Mouse (Mus musculus) activated CD4-positive, CD25-positive, alpha-beta regulatory T cell, adult 4 months (primary cell): Measurements from ENCODE around the gene Sycp2l. TPM values are rescaled to one million over a fixed set of nuclear protein-coding genes. Genes with fewer than 3 reads are reported as not detected.

Experiments
- ATAC-seq: one replicate; pipeline ENCODE4 v1.8.0; 2017
- polyA plus RNA-seq, 2 experiments: library from polyadenylated mRNA; unstranded; fragments of 100-300 nt; shearing (Covaris generic); gene quantifications; one replicate each; pipeline ENCODE4 v1.2.1; 2017

The Sycp2l gene
- polyA plus RNA-seq, result under 1 TPM in 1 of 2 experiments, not detected in 1; 0.33 TPM

DNA sequence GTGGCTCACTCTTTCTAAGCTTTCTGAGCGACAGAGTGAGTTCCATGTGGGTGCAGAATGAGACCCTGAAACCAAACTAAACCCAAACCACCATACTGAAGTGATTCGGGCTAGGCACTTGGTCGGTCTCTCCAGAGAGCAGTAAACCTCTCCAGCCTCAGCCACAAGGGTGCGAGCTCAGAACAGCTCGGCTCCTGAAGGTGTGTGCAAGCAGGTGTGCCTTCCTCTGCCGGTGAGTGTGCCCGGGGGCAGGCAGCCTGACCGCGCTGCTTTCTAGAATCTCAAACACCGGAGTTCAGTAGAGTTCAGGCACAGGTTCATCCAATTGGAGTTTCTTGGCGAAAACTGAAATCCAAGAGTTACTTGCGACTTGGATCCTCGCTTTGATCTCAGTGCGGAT lies at the start of gene Sycp2l:
TSS of gene Sycp2l (plus strand) at position 368 of the 400 bp plus-strand sequence.
- no peak for ATAC-seq

DNA sequence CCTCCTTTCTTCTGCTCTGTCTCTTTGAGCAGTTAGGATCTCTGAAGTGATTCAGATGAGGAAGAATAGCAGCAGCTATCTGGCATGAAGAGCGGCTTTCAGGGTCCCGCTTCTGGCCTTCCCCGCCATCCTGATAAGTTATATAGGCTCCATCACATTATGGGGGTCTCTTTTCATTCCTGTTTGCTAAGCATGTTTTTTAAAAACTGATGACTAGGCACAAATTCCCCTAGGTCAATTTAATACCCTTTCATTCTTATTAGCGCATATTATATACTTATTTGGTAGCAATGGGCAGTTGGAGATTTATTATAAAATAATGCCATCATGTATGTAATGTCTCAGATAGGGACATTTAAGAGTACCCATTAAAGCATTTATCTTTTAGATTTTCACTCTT lies 46.5 kb upstream of the Sycp2l start:
- no peak for ATAC-seq

DNA sequence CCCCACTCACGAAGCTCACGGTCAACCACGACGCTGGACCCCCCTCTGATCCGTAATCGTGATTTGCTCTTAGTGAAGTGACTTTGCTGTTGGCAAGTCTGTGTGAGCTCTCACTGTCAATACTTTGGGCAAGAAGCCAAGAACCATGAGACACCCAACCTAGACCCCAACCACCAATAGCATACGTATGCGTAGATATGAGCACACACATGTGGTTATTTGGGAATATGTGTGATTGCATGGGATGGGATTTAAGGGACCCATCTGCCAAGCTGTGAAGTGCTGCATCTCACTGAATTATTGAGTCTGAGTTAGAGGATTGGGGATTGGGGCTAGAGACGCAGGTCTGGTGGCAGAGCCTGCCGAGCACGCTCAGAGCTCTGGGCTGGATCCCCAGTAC lies 42.5 kb upstream of the Sycp2l start:
- no peak for ATAC-seq

DNA sequence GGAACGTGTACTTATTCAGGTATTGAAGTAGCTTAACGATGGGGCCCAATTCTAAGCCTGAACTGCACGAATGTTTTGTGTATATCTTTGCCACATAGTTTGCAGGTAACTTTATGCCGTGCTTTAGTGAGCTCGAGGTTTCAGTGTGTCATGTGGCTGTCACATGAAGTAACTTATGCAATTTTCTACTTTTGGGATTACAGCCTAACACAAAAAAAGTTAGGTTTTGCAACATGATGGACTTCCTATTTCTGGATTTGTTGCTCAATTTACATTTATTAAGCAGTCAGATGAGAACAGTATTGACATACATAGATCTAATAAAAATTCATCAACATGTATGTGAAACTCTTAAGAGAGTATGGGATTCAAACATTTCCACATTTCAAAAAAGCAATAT lies 40.3 kb upstream of the Sycp2l start:
- no peak for ATAC-seq

DNA sequence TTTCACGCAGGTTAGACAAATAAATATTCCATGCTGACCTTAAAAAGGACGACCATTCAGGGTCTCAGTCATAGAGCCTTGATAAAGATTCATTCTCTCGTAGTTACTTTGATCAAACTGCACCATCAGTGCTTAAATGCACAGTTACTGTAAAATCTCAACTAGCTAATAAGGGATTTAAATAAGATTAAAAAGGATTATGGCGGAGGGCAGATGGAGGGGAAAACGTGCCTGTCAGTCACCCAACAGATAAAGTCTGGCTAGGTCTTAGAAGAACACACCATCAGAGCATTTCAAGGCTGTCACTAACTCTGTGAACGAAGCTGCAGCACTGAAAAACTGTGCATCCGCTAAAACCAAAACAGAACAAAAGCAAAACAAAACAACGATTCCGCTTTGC lies 36.2 kb upstream of the Sycp2l start:
- no peak for ATAC-seq

DNA sequence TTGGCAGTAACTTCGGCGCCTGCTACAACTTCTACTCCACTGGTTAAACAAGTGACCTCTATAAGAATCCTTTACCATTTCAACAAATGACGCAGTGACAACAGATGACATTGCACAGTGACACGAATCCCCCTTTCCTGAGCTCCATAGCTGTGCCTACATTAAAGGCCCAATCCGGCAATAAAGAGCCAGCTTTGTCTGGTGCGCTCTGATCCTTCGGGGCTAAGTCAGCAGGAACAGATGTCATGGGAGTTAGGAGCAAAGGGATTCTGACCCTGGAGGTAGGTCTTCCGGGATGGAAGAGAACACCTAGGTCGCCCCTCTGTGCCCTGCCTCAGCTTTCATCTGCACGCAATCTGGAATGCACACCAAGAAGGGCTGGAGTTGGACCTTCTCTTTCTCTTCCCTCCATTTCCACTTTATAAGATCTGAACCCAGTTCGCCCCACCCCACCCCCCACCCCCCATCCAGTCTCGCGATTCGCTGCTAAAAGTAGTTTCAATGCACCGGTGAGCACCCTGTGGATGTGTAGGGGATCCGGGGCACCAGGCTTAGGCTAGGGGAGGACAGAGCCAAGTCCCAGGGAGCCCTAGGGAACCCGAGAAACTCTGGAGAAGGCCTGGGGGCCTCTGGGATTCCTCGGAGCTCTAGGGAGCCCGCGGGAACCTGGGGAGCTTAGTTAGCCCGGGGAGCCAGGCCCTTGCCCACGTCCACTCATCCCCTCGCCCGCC lies 35.3 kb upstream of the Sycp2l start:
- no peak for ATAC-seq

DNA sequence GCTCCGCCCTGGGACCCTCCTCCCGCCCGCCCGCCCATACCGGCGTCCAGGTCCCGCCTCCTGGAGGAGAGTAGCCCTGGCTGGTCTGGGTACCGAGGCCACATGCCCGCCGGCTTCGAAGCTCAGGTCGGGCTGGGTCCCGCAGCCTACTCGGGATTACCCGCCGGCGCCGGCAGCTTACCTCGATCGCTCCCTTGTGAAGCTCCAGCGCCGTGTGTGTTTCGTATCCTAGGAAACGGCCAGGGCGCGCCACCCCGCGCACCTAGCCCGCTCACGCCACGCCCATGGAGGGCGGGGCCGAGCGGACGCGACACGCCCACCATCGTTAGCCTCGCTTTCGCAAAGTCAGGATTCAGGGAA lies 34.7 kb upstream of the Sycp2l start, which contains the start of gene Mak:
TSS of gene Mak (minus strand) at position 286 of the 360 bp plus-strand sequence.
- no peak for ATAC-seq

DNA sequence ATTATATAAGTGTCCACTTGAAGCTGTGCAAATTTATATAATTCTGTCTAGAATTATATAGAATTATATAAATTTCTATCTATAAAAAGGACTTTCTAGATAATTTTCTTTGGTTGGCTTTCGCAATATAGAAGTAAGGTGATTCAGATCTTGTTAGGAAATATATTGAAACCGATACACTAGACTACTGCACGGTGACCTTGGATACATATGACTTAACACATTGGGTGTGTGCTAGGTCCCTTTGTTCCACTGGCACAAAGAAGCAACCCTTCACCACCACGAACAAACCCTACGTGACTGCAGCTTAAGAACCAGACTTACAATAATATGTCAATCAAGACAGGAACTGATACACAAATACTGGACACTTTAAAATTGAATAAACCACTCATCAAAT lies 34.2 kb upstream of the Sycp2l start:
- ATAC-seq, result no peak

DNA sequence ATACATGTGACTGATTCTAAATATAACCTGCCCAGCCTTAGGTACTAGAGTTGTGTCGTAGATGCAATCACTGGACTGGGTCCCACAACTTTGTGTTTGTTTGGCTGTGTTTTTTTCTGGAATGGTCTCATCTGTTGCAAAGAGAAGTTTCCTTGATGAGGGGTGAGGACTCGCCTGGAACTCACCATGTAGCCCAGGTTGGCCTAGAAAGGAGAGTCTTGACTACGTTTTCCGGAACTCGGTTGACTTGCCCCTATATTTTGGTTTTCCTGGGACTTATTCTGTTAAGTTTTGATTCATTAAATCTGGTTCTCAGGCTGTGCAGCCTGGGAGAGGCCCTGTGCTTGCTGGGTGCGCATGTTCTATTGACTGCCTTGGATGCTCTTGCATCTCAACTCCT lies 33.4 kb upstream of the Sycp2l start:
- no peak for ATAC-seq

DNA sequence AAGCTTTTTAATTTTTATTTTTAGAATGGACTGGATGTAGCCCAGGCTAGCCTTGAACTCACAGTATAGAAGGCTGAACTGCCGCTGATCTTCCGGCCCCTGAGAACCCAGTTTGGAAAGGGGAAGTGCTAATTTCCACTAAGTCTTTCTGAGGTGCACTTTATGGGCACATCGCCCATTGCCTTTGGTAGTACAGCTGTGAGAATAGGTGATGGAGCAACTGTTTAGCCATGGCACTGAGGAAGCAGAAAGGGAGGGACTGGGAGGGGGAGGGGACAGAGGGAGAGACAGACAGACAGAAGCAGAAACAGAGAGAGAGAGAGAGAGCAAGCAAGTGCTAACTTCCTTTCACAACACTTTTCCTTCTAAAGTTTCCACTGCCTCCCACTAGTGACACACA lies 29.6 kb upstream of the Sycp2l start:
- ATAC-seq, result no peak

DNA sequence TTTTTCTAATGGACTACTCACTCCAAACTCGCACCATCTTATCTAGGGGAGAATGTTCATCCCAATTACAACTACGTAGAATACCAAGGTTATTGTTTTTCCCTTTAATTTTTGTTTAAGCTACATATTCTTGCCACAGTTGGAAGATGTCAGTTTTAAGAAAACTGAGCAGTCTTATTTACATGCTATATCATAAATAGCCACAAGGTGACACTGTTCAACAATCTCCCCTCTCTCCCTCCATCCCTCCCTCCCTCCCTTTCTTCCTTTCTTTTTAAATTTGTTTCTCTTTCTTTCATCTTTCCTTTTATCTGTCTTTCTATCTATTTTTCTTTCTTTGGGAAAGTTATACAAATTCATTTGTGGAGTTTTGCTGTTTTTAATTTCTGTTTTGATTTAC lies 29.0 kb upstream of the Sycp2l start:
- no peak for ATAC-seq

DNA sequence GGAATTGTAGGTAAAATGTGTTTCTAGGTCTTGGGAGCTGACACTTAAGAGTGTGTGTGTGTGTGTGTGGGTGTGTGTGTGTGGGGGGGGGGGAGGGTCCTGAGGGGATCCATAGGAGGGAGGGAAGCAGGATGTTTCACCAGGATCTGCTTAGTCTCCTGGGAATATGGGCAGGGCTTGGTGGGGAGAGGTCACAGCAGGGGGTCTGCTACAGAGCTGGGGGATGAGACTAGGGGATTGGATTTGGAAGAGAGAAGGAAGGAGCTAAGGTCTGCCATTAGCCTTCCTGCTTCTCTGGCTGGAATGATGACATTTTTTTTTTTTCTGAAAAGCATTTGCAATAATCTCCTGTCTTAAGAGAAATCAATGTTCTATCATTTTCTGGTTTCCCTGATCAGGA lies 25.4 kb upstream of the Sycp2l start:
- ATAC-seq, result no peak

DNA sequence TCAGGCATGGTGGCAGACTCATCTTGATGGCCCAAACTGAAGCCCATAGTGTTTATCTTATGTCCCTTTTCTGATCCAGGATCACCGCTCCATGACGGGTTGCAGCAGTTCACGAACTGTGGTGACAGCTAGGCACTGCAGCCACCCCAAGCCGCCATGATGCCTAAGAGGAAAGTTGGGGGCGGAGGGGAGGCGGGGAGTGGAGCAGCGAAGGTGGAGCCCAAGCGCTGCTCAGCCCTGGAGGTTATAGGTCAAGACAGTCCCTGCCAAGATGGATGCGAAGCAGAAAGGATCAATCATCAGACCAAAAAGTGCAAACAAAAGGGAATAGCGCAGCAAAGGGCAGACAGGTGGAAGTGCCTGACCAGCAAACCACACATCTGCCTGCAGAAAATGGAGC lies 22.8 kb upstream of the Sycp2l start:
- no peak for ATAC-seq

DNA sequence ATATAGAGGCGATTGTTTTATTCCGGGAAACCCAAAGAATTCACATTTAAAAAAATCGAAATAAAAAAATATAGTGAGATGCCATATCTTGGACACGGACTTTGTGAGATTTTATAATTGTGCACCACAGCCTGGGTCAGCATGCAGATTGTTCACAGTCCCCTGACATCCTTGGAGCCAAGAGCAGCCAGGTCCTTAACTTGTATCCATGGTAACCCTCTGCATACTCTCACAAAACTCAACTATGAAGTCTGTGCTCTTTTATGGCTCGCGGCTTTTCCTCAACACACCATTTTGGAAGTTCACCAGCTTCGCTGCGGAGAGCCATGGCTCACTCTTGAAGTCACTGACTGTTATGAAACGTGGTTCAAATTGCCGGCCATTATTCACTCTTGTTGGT lies 19.9 kb upstream of the Sycp2l start:
- no peak for ATAC-seq

DNA sequence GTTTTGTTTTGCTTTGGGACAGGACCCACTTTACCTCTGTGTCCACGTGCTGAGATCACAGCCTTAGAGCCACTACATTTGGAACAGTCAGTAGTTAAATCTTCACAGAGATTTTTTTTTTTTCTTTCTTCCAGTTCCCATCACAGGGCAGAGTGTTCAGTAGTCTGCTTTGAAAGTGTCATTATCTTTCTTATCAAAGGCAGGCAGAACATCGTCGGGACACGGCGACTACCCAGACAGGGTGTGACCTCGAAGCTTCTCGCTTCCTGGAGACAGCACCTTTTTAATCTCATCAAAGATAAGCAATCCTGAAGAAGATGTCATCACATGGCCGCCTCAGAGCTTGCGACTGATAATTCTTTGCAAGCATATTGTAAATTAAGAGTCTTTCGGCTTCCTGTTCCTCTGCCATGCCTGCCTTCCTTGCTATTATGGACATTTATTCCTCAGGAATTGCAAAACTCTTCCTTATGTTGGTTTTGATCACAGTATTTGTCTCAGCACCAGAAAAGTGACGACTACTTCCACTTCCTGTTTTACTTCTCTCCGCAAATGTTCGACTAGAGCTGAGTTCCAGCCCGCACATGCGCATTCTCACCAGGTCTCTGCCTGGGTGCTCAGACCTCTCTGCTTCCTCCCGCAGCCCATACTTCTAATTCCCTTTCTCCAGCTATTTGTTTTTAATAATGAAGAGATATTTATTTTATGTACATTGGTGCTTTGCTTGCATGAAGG lies 16.6 kb upstream of the Sycp2l start:
- peak; percentile 82 for ATAC-seq

DNA sequence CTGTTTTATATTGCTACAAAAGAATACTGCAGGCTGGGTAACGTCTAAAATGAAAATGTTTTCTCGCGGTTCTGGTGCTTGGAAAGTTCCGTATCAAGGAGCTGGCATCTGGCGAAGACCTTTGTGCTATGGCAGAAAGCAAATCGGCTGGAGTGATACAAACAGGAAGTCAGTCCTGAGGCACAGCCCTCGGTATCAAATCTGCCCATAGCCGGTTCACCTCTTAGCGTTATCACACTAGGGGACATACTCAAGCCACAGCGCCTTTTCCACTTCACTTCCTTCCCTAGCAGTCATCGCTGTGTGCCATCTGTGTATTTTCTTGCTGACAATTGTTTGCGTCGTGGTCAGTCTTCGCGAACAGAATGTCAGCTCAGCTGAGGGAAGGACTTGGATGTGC lies 15.8 kb upstream of the Sycp2l start:
- no peak for ATAC-seq

DNA sequence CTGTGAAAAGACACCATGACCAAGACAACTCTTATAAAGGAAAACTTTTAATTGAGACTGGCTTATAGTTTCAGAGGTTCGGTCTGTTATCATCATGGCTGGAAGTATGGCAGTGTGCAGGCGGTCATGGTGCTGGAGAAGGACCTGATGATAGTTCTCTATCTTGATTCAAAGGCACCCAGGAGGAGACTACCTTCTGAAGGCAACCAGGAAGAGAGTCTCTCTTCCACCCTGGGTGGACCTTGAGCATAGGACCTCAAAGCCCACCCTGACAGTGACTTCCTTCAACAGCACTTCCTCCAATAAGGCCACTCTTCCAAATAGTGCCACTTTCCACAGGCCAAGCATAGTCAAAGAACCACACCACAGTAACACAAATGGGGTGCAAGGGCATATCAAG lies 14.1 kb upstream of the Sycp2l start:
- ATAC-seq, result no peak

DNA sequence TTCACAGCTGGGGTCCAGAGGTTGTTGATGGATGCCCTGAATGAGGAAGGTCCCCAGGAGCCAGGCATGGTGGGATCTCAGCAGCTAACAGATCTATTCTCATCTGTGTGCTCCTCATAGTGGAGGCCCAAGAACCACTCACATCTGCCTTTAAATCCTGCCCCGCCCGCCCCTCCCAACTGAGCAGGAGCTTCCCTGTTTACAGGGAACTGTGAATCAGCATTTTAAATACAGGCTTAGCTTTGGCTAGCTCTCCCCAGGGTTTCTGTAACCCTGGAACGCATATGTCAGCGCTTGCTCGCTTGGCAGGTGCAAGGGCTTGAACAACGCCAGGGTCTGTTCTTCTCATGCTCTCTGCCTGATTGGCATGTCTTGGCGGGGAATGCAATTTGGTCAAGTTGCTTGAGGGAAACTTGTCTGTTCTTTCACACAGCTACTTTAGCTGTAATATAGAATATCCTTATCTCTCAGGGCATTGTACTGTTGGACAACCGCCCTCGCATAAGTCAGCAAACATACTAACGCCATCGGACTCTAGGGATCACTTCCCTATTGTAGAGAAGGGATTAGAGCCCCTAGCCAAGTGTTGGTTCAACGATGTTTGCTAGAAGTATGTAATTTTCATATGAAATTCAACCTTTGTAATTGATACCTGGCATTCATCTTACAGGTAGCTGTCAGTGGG lies 10.1 kb upstream of the Sycp2l start:
- no peak for ATAC-seq

DNA sequence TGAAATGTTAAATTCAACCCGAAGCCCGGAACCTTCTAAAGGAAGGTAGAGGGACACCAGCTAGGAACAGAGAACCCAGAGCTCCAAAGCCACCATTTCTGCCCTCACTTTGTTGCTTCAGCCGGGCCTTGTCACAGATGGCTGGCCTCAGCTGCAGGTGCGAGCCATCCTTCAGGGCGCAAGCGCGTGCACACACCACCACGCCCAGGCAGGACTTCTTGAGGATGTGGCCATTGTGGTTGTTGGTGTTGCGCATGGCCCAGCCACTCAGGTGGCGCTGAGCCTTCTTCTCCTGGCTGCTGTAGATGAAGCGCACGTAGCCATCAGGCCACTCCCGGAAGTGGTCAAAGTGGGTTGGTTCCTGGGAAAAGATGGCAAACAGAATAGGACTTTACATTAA lies 8.6 kb upstream of the Sycp2l start:
- ATAC-seq, result no peak

DNA sequence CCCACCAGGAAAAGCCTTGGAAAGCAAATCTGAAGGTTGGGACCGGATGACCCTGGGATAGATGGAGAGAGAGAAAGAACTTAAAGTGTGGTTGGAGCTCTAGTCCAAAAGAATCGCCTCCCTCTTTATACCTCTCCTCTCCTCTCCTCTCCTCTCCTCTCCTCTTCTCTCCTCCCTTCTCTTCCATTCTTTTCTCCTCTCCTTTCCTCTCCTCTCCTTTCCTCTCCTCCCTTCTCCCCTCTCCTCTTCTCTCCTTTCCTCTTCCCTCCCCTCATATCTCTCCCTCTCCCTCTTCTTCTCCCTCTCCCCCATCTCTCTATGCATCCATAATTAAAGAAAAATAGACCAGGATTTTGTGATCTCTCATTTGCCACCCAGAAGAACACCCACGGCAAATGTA lies 3.2 kb upstream of the Sycp2l start, which contains the start of gene Gcm2:
TSS of gene Gcm2 (minus strand) at position 101 of the 400 bp plus-strand sequence.
- ATAC-seq, result no peak

DNA sequence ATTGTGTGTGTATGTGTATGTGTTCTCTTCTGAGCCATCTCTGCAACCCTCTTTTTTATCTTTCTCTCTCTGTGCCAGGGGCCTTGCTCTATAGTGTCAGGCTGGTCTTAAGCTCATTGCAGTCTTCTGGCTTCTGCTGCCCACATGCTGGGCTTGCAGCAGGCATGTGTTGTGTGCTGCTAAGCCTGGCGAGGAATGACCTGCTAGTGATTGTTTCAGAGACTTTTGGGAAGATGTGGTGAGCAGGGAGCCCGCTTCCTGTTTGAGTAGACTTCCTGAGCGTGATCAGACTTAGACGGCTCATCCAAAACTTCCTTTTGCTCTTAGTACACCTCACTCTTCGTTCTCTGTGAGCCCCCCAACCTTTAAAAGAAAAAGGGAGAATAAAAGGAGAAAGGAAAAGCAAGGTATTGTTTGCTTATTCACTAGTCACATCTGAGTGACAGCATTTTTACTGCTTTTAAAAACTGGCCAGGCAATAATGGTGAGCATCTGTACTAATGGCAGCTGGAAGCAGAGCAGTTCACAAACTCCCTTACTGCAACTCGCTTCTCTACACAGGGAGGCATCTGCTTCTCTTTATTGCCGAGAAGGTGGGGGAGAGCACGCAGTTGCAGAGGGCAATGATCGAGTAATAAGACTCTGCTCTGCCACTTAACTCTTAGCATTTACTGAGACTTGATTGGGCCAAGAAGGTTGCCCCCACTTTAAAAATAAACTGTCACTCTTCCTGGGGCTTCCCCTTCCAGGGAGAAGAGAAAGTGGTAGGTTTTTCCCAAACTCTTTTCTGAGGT lies 5.2 kb downstream of the Sycp2l start:
- ATAC-seq, result no peak

DNA sequence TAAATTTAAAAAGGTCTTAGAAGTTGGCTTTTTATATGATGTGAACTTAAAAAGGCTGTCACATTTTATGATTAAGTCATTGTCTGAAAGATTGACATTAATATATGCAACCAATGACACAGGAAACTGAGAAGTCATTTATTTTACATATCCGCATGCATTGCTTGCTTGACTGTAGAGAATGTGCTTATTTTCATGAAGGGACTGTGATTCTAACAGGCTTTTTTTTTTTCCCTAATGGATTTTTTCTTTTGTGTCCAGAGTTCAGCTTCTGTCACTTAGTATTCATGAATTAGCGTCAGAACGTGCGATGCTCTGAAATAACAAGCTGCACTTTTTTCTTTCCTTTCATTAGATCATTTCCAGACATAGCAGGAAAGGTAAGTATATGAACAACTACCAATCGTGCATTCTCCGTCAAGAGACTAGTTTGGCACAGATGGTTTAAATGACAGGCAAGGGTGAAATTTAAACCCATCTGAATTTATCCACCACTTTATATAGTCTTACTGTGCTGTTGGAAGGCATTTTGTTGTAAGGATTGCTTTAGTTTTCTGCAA lies 9.6 kb downstream of the Sycp2l start:
- no peak for ATAC-seq

DNA sequence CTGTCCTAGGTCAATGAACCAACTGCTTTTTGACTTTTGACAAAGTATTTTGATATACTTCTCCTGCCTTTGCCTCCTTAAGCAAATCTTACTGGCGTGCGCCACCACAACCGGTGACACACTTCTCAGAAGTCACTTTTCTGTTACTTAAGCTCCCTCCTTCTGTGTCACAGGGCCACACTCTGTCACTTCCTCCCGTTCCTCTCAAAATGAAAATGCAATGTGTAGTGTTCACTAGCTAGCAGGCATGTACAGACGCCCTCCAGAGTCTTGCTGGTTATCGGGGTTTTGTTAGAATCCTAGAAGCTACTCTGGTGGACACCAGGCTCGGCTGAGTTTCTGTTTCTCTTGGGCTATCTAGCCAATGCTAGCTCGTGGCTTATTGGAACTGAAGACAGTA lies 14.2 kb downstream of the Sycp2l start:
- peak; percentile 61 for ATAC-seq
